Mouse (Mus musculus): ENCODE data around the gene Pip5k1c.

Pip5k1c gene

GRCm38 (mm10) chr10:81292554-81293333 is at the start of gene Pip5k1c:
Pip5k1c (plus strand) TSS chr10:81292963.
- DNase-seq (ENCODE audit: low read depth, low spot score), result peak; percentile 100

- no peak for DNase-seq (ENCODE audit: low read depth, low spot score)
Measured at GRCm38 (mm10) chr10:81244146-81244545, 48.6 kb upstream of the Pip5k1c start.

GRCm38 (mm10) chr10:81244595-81244994 is 48.2 kb upstream of the Pip5k1c start:
- DNase-seq (ENCODE audit: low read depth, low spot score), result peak; percentile 68

- no peak for DNase-seq (ENCODE audit: low read depth, low spot score)
Measured at GRCm38 (mm10) chr10:81245166-81245565, 47.6 kb upstream of the Pip5k1c start.

- DNase-seq (ENCODE audit: low read depth, low spot score), result no peak
Measured at GRCm38 (mm10) chr10:81247804-81248203, 45.0 kb upstream of the Pip5k1c start.

- DNase-seq (ENCODE audit: low read depth, low spot score), result no peak
Measured at GRCm38 (mm10) chr10:81249442-81249841, 43.3 kb upstream of the Pip5k1c start.

- DNase-seq (ENCODE audit: low read depth, low spot score), result peak; percentile 64
Measured at GRCm38 (mm10) chr10:81252424-81253419, 40.0 kb upstream of the Pip5k1c start, which contains the start of gene Matk. Matk (plus strand) TSS chr10:81252935.

- DNase-seq (ENCODE audit: low read depth, low spot score), result no peak
Measured at GRCm38 (mm10) chr10:81254886-81255285, 37.9 kb upstream of the Pip5k1c start.

- no peak for DNase-seq (ENCODE audit: low read depth, low spot score)
Measured at GRCm38 (mm10) chr10:81257158-81258039, 35.4 kb upstream of the Pip5k1c start.

GRCm38 (mm10) chr10:81259225-81259884 is 33.4 kb upstream of the Pip5k1c start:
- no peak for DNase-seq (ENCODE audit: low read depth, low spot score)

- DNase-seq (ENCODE audit: low read depth, low spot score), result no peak
Measured at GRCm38 (mm10) chr10:81261025-81261424, 31.7 kb upstream of the Pip5k1c start.

GRCm38 (mm10) chr10:81265540-81265939 is 27.2 kb upstream of the Pip5k1c start:
- no peak for DNase-seq (ENCODE audit: low read depth, low spot score)

- peak; percentile 94 for DNase-seq (ENCODE audit: low read depth, low spot score)
Measured at GRCm38 (mm10) chr10:81266211-81267105, 26.3 kb upstream of the Pip5k1c start, which contains the start of the genes Mrpl54 and Apba3. Mrpl54 (minus strand) TSS chr10:81266934. Apba3 (plus strand) TSS chr10:81266960.

- DNase-seq (ENCODE audit: low read depth, low spot score), result peak; percentile 83
Measured at GRCm38 (mm10) chr10:81268056-81268455, 24.7 kb upstream of the Pip5k1c start.

GRCm38 (mm10) chr10:81268643-81269412 is 23.9 kb upstream of the Pip5k1c start:
- no peak for DNase-seq (ENCODE audit: low read depth, low spot score)

- DNase-seq (ENCODE audit: low read depth, low spot score), result no peak
Measured at GRCm38 (mm10) chr10:81272356-81272755, 20.4 kb upstream of the Pip5k1c start.

GRCm38 (mm10) chr10:81273842-81274241 is 18.9 kb upstream of the Pip5k1c start:
- no peak for DNase-seq (ENCODE audit: low read depth, low spot score)

- no peak for DNase-seq (ENCODE audit: low read depth, low spot score)
Measured at GRCm38 (mm10) chr10:81277676-81278075, 15.1 kb upstream of the Pip5k1c start.

- no peak for DNase-seq (ENCODE audit: low read depth, low spot score)
Measured at GRCm38 (mm10) chr10:81279496-81279895, 13.3 kb upstream of the Pip5k1c start.

All from forelimb bud, embryonic 11.5 days (tissue).